Mouse (Mus musculus): ENCODE data around the gene Pamr1.

- TF ChIP-seq CTCF (conservative IDR thresholded peaks at IDR 0.05; ENCODE audit: low read length) (no peak), POU5F1 (IDR thresholded peaks at IDR 0.05; ENCODE audit: borderline replicate concordance, low read length) (no peak)
These were observed 1.2 kb downstream of the Pamr1 start for GRCm38 (mm10) chr2:102550910-102551582.
